Mouse (Mus musculus): ENCODE data around the gene Lsm14b. TPM values are rescaled to one million over a fixed set of nuclear protein-coding genes. Genes with fewer than 3 reads are reported as not detected.

Gene Lsm14b
- polyA plus RNA-seq, 1 experiment from 2014 or later: 45.7 TPM

DNA sequence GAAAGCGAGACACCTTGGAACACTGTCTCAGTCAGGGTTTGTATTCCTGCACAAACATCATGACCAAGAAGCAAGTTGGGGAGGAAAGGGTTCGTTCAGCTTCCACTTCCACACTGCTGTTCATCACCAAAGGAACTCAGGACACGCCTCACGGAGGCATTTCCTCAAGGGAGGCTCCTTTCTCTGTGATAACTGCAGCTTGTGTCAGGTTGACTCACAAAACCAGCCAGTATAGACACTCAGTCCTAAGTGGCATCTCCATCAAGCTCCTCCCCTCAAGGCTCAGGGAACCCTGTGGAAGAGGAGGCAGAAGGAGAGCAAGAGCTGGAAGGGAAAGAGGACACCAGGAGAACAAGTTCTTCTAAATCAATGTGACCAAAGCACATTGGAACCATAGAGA lies 26.4 kb upstream of the Lsm14b start:
- WGBS (ENCODE audit: missing documents): 85% methylated on average over 4 of the region's 4 CpGs
- H3K79me2 ChIP-seq (ENCODE audit: inconsistent target): no peaks in the 10 kb centered on the region
- H3K36me3 ChIP-seq (ENCODE audit: inconsistent target): no peaks in the 10 kb centered on the region
- no peak overlapping the region for H3K4me3 ChIP-seq (ENCODE audit: inconsistent target)
- H3K27ac ChIP-seq: no peak overlapping the region

DNA sequence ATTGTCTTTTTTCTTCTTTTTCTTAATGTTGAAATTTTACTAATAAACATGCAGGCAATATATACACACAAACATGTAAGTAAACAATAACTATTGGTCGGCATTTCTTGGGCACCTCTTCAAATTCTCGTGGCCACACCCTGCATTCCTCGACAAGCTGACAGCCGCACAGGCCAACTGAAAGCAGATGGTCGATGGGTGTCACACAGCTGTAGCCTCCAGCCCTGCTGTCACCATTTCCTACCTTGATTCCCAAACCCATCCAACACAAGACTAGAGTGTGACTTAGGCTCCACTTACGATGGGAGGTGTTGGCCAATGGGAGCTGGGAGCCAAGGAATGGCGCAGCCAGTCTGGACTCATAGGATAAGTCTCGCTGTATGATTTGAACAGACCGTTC lies 23.2 kb upstream of the Lsm14b start:
- WGBS (ENCODE audit: missing documents): 90% methylated on average over 9 of the region's 9 CpGs
- Histone ChIP-seq H3K27ac (no peak overlapping the region), H3K36me3 (ENCODE audit: inconsistent target) (no peaks in the 10 kb centered on the region), H3K4me3 (ENCODE audit: inconsistent target) (no peak overlapping the region), H3K79me2 (ENCODE audit: inconsistent target) (no peaks in the 10 kb centered on the region)

- no peak overlapping the region for H3K27ac ChIP-seq
- 65% methylated on average over 5 of the region's 5 CpGs for WGBS (ENCODE audit: missing documents)
- H3K36me3 ChIP-seq (ENCODE audit: inconsistent target): no peaks in the 10 kb centered on the region
- H3K79me2 ChIP-seq (ENCODE audit: inconsistent target): no peaks in the 10 kb centered on the region
- H3K4me3 ChIP-seq (ENCODE audit: inconsistent target): no peak overlapping the region
Observed at GRCm38 (mm10) chr2:180005656-180006351, 19.0 kb upstream of the Lsm14b start.

- no peak overlapping the region for H3K4me3 ChIP-seq (ENCODE audit: inconsistent target)
- WGBS (ENCODE audit: missing documents): 65% methylated on average over 9 of the region's 9 CpGs
- H3K79me2 ChIP-seq (ENCODE audit: inconsistent target): no peaks in the 10 kb centered on the region
- H3K27ac ChIP-seq: no peak overlapping the region
- H3K36me3 ChIP-seq (ENCODE audit: inconsistent target): no peaks in the 10 kb centered on the region
Observed at GRCm38 (mm10) chr2:180006352-180007017, 18.3 kb upstream of the Lsm14b start.

GRCm38 (mm10) chr2:180010686-180011085 lies 14.1 kb upstream of the Lsm14b start:
- no peaks in the 10 kb centered on the region for H3K79me2 ChIP-seq (ENCODE audit: inconsistent target)
- no peaks in the 10 kb centered on the region for H3K36me3 ChIP-seq (ENCODE audit: inconsistent target)
- no peak overlapping the region for H3K4me3 ChIP-seq (ENCODE audit: inconsistent target)
- no peak overlapping the region for H3K27ac ChIP-seq
- 95% methylated on average over 6 of the region's 7 CpGs for WGBS (ENCODE audit: missing documents)

DNA sequence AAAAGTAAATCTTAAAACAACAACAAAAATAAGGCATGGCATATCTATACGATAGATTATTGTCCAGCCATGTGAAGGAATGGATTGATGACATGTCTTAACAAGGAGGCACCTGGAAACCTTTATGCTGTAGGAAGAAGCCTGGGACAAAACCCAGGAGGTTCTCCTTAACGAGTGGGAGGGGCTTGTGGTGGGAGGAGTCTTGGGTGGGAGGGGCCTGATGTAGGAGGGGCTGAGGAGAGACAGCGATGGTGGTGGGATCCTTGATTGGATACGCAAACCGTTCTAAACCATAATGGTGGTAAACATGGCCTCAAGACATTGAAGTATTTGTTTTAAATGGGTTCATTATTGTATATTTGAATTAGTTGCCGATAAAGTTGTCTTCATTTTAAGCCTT lies 13.4 kb upstream of the Lsm14b start:
- 92% methylated on average over 6 of the region's 6 CpGs for whole genome bisulfite sequencing (ENCODE audit: missing documents)

DNA sequence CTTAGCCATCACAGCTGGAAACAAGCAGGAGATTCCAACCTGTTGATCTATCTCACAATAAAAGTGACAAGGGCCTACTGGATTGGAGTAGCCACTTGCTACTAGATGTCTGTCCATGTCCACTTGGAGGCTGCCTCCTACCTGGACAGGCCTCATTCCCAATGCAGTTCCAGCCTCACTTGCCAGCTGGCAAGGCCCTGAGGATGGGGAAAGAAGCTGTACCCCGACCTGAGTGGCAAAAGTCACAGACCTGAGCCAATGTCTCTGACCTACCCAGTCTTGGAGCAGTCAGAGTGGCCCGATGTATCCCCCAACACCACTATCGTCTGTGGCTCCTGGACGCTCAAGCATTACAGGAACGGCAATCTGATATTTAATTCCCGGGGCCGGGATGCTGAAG lies 11.1 kb upstream of the Lsm14b start:
- 89% methylated on average over 7 of the region's 7 CpGs for WGBS (ENCODE audit: missing documents)
- Histone ChIP-seq H3K36me3 (ENCODE audit: inconsistent target) (no peaks in the 10 kb centered on the region), H3K79me2 (ENCODE audit: inconsistent target) (no peaks in the 10 kb centered on the region), H3K4me3 (ENCODE audit: inconsistent target) (no peak overlapping the region), H3K27ac (no peak overlapping the region)

More for the DNA sequence above, 13.4 kb upstream of the Lsm14b start:
- Histone ChIP-seq H3K79me2 (ENCODE audit: inconsistent target) (no peaks in the 10 kb centered on the region), H3K4me3 (ENCODE audit: inconsistent target) (no peak overlapping the region), H3K36me3 (ENCODE audit: inconsistent target) (no peaks in the 10 kb centered on the region), H3K27ac (no peak overlapping the region)

DNA sequence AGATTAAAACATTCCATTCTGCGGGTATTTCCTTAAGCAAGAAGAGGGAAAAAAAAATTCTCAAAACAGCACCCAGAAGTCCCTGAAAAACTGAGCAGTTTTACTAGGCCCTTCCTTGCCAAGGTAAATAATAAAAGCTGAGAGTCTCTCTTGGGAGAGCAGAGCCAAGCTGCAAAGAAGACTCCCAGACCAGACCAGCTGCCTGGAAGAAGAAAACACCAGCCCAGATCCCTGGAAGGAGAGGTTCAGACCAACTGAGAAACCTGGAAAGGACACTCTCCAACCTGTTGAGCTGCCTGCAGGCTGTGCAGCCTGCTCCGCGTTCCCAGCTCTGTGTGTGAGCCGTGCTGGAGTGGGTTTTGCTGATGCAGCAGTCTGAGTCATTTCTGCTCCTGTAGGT lies 7.2 kb upstream of the Lsm14b start:
- H3K79me2 ChIP-seq (ENCODE audit: inconsistent target): no peaks in the 10 kb centered on the region
- H3K4me3 ChIP-seq (ENCODE audit: inconsistent target): no peak overlapping the region
- no peak overlapping the region for H3K27ac ChIP-seq
- no peaks in the 10 kb centered on the region for H3K36me3 ChIP-seq (ENCODE audit: inconsistent target)
- 94% methylated on average over 4 of the region's 4 CpGs for WGBS (ENCODE audit: missing documents)

- Histone ChIP-seq H3K27ac (no peak overlapping the region), H3K36me3 (ENCODE audit: inconsistent target) (no peaks in the 10 kb centered on the region), H3K79me2 (ENCODE audit: inconsistent target) (no peaks in the 10 kb centered on the region), H3K4me3 (ENCODE audit: inconsistent target) (no peak overlapping the region)
- 82% methylated on average over 8 of the region's 9 CpGs for WGBS (ENCODE audit: missing documents)
Observed at GRCm38 (mm10) chr2:180018573-180018972, 6.2 kb upstream of the Lsm14b start.

DNA sequence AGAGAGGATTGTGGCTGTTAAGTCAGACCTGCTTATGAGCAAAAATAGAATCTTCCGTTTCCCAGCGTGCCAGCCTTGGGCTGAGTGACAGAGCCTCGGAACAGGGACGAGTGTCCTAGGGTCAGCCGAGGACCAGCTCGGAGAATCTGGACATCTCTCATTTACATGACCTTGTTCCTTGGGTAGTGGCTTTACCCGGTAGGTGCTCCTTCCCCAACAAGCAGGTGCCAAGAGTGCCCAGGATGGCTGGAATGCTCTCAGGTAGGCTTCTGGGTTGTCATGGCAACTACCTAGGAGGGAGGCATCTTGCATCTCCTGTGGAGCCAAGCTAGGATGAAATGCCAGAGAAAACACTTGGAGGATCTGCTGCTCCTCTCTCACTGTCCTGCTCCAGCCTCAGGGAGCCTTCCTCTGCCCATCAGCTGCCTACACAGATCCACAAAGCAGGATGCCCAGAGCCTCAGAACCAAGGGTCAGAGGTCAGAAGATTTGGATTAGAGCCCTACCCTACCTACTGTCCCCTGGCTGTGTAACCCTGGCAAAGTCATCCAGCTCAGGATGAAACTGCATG lies 4.6 kb upstream of the Lsm14b start:
- WGBS (ENCODE audit: missing documents): 94% methylated on average over 7 of the region's 7 CpGs
- Histone ChIP-seq H3K4me3 (ENCODE audit: inconsistent target) (no peak overlapping the region), H3K27ac (no peak overlapping the region), H3K36me3 (ENCODE audit: inconsistent target) (no peaks in the 10 kb centered on the region), H3K79me2 (ENCODE audit: inconsistent target) (no peaks in the 10 kb centered on the region)

GRCm38 (mm10) chr2:180020919-180021318 lies 3.9 kb upstream of the Lsm14b start:
- WGBS (ENCODE audit: missing documents): 73% methylated on average over 7 of the region's 8 CpGs
- Histone ChIP-seq H3K27ac (no peak overlapping the region), H3K79me2 (ENCODE audit: inconsistent target) (peaks cover 5% of the 10 kb centered on the region; the same call in 1 of the 2 replicates), H3K36me3 (ENCODE audit: inconsistent target) (no peaks in the 10 kb centered on the region), H3K4me3 (ENCODE audit: inconsistent target) (no peak overlapping the region)

DNA sequence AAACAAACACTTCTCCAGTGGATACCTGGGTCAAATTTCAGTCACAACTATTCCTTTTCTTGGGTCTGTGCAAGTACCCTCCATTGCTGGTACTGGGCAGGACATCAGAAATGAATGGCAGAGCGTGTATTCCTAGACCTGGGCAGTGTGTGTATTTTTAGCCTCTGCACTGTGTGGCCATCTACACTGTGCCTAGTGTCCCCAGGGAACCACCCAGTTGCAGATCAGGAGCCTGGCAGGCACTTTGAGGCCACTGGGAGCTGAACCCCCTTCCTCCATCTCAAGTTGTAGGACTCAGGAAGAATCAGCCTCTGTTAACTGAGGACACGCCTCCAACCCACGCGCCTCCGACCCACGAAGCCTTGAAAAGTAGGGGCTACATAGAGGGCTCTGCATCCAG lies 2.0 kb upstream of the Lsm14b start:
- WGBS (ENCODE audit: missing documents): 90% methylated on average over 2 of the region's 6 CpGs
- H3K4me3 ChIP-seq (ENCODE audit: inconsistent target): no peak overlapping the region

DNA sequence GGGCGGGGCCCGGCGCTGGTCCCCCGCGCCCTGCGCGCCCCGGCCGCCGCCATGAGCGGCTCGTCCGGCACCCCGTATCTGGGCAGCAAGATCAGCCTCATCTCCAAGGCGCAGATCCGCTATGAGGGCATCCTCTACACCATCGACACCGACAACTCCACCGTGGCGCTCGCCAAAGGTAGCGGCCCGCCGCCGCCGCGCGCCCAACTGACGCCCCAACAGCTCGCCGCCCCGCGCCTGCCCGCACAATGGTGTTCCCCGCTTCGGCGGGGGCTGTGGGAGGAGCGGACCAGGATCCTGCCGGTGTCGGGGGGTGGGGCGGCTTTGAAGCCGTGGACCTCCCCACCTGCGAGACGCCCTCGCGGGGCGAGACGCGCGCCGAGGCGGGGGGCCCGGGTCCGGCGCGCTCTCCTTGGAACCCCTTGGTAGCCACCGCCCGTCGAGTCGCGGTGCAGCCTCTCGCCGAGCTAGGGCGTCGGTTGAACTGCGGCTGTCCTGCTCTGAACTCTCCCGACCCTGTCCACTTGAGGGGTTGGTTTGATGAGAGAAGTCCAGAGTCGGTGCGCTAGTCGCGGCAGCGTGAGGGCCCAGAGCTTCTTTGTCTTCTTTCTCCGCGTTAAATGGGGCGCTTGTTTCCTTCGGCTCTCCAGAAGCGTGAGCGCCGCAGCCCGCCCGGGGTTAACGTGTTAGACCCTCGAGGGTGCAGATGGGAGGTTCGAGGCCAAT lies 511 bp downstream of the Lsm14b start:
- Histone ChIP-seq H3K4me3 (ENCODE audit: inconsistent target) (peak overlapping the region; percentile 41), H3K27ac (no peak overlapping the region), H3K36me3 (ENCODE audit: inconsistent target) (peaks cover 21% of the 10 kb centered on the region; the same call in 1 of the 2 replicates), H3K79me2 (ENCODE audit: inconsistent target) (peaks cover 22% of the 10 kb centered on the region; the same call in 1 of the 2 replicates)
- WGBS (ENCODE audit: missing documents): under 1% methylated on average over 55 of the region's 84 CpGs

More for the DNA sequence above, 2.0 kb upstream of the Lsm14b start:
- peaks cover 22% of the 10 kb centered on the region; the same call in 1 of the 2 replicates for H3K79me2 ChIP-seq (ENCODE audit: inconsistent target)
- no peak overlapping the region for H3K27ac ChIP-seq
- H3K36me3 ChIP-seq (ENCODE audit: inconsistent target): no peaks in the 10 kb centered on the region

GRCm38 (mm10) chr2:180025861-180026200 lies 1.0 kb downstream of the Lsm14b start:
- H3K36me3 ChIP-seq (ENCODE audit: inconsistent target): peaks cover 26% of the 10 kb centered on the region
- peaks cover 22% of the 10 kb centered on the region; the same call in 1 of the 2 replicates for H3K79me2 ChIP-seq (ENCODE audit: inconsistent target)
- H3K4me3 ChIP-seq (ENCODE audit: inconsistent target): peak overlapping the region; percentile 41
- WGBS (ENCODE audit: missing documents): 36% methylated on average over 6 of the region's 6 CpGs
- no peak overlapping the region for H3K27ac ChIP-seq

DNA sequence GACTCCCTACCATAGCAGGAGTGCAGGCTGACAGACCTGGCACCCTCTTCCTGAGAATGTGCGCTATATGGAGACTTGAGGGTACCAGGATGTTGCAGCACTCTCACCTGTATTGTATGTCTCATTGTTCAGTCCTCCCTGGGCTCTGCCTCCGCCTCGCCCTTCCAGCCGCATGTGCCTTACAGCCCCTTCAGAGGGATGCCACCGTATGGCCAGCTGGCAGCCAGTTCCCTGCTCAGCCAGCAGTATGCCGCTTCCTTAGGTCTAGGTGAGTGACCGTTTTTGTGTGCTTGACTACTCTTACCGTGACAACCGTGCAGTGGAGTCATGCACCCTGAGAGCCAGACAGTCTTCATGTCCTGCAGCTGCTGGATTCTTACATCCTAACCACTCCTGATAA lies 3.0 kb downstream of the Lsm14b start:
- H3K27ac ChIP-seq: no peak overlapping the region
- H3K79me2 ChIP-seq (ENCODE audit: inconsistent target): peaks cover 22% of the 10 kb centered on the region; the same call in 1 of the 2 replicates
- 88% methylated on average over 9 of the region's 9 CpGs for WGBS (ENCODE audit: missing documents)
- no peak overlapping the region for H3K4me3 ChIP-seq (ENCODE audit: inconsistent target)
- H3K36me3 ChIP-seq (ENCODE audit: inconsistent target): peaks cover 44% of the 10 kb centered on the region
